Mouse (Mus musculus) CH12.LX (cell line): ENCODE data around the gene Grsf1. TPM values are rescaled to one million over a fixed set of nuclear protein-coding genes. Genes with fewer than 3 reads are reported as not detected.

ENCODE experiments used
- DNase-seq: peaks from one replicate; pipeline ENCODE4 v3.0.0-alpha.2; 2013; ENCODE audit errors: extremely low read depth
- H3K27ac ChIP-seq: 2 replicates; pipeline ENCODE4 v1.5.1; 2012; ENCODE audit warnings: low read depth, mild to moderate bottlenecking, control low read depth, moderate library complexity; ENCODE audit not compliant: insufficient read depth
- H3K27me3 ChIP-seq: replicated peaks from 2 replicates; pipeline ENCODE3; 2012; ENCODE audit warnings: inconsistent platforms
- H3K36me3 ChIP-seq, 2 experiments: replicated peaks in 1 of 2; 2 replicates each; pipeline versions ENCODE3 to v1.6.1; 2012; ENCODE audit warnings: inconsistent platforms in 1 of 2, low read length in 1 of 2, mild to moderate bottlenecking in 1 of 2, mixed read lengths in 1 of 2, moderate library complexity in 1 of 2; ENCODE audit not compliant: control insufficient read depth in 1 of 2, insufficient read depth in 1 of 2
- H3K4me1 ChIP-seq, 2 experiments: 2 replicates each; pipeline ENCODE4 v1.6.1; 2012; ENCODE audit warnings: inconsistent platforms in 1 of 2, moderate library complexity in 1 of 2; ENCODE audit not compliant: insufficient read depth in 2 of 2, control insufficient read depth in 1 of 2
- H3K4me2 ChIP-seq: 2 replicates; pipeline ENCODE4 v1.6.1; 2012; ENCODE audit warnings: low read depth, mild to moderate bottlenecking, control low read depth; ENCODE audit not compliant: poor library complexity, insufficient read depth, severe bottlenecking
- H3K4me3 ChIP-seq, 3 experiments: fragments of 150-350 bp in 1 of 3; sonication (generic) in 1 of 3; replicated peaks in 1 of 3; 2 replicates each; pipeline versions ENCODE3 to v1.5.1; 2011 to 2012; ENCODE audit warnings: low read depth in 2 of 3, low read length in 2 of 3, mild to moderate bottlenecking in 2 of 3, moderate library complexity in 2 of 3, control low read depth in 1 of 3, improper control_type of control experiment in 1 of 3, inconsistent platforms in 1 of 3, mixed read lengths in 1 of 3; ENCODE audit not compliant: poor library complexity in 1 of 3
- H3K79me2 ChIP-seq: replicated peaks from 2 replicates; pipeline ENCODE4 v1.6.1; 2012; ENCODE audit warnings: mild to moderate bottlenecking, moderate library complexity; ENCODE audit not compliant: control insufficient read depth, poor library complexity, insufficient read depth, severe bottlenecking; ENCODE audit errors: extremely low read depth
- H3K9ac ChIP-seq: 2 replicates; pipeline ENCODE4 v1.6.1; 2012; ENCODE audit warnings: low read depth, mild to moderate bottlenecking, control low read depth, moderate library complexity; ENCODE audit not compliant: insufficient read depth
- H3K9me3 ChIP-seq: replicated peaks from 2 replicates; pipeline ENCODE3; 2012; ENCODE audit warnings: low read length, inconsistent platforms, mixed read lengths
- BHLHE40 ChIP-seq: IDR thresholded peaks from 2 replicates; pipeline ENCODE4 v1.6.1; 2011; ENCODE audit warnings: mild to moderate bottlenecking, low read depth, low read length, improper control_type of control experiment
- CHD1 ChIP-seq: IDR thresholded peaks from 2 replicates; pipeline ENCODE4 v1.6.1; 2012; ENCODE audit warnings: low read depth, low read length, improper control_type of control experiment, inconsistent platforms
- CHD2 ChIP-seq: IDR thresholded peaks from 2 replicates; pipeline ENCODE4 v1.6.1; 2011; ENCODE audit warnings: low read length, improper control_type of control experiment
- CTCF ChIP-seq, 2 experiments: IDR thresholded peaks in 1 of 2; conservative IDR thresholded peaks in 1 of 2; 2 replicates each; pipeline ENCODE4 v1.5.1; 2011 to 2012; ENCODE audit warnings: low read depth in 2 of 2, low read length in 2 of 2, improper control_type of control experiment in 1 of 2, inconsistent platforms in 1 of 2, mild to moderate bottlenecking in 1 of 2, moderate library complexity in 1 of 2
- E2F4 ChIP-seq: IDR thresholded peaks from 2 replicates; pipeline ENCODE4 v1.6.1; 2011; ENCODE audit warnings: low read depth, low read length, improper control_type of control experiment; ENCODE audit not compliant: insufficient replicate concordance
- IRF4 ChIP-seq: IDR thresholded peaks from 2 replicates; pipeline ENCODE4 v1.6.1; 2014; ENCODE audit warnings: low read depth, mild to moderate bottlenecking, inconsistent platforms, low read length, improper control_type of control experiment
- KAT2A ChIP-seq: IDR thresholded peaks from 2 replicates; pipeline ENCODE4 v1.6.1; 2012; ENCODE audit warnings: low read length, improper control_type of control experiment, inconsistent platforms; ENCODE audit not compliant: insufficient replicate concordance
- MAFK ChIP-seq: IDR thresholded peaks from 2 replicates; pipeline ENCODE4 v1.6.1; 2011; ENCODE audit warnings: low read length, improper control_type of control experiment; ENCODE audit not compliant: insufficient replicate concordance
- MAX ChIP-seq: IDR thresholded peaks from 2 replicates; pipeline ENCODE4 v1.6.1; 2011; ENCODE audit warnings: low read length, improper control_type of control experiment
- MAZ ChIP-seq: IDR thresholded peaks from 2 replicates; pipeline ENCODE4 v1.6.1; 2012; ENCODE audit warnings: low read depth, mild to moderate bottlenecking, inconsistent platforms, low read length, improper control_type of control experiment, moderate library complexity
- MEF2A ChIP-seq: IDR thresholded peaks from 2 replicates; pipeline ENCODE4 v1.6.1; 2014; ENCODE audit warnings: low read depth, mild to moderate bottlenecking, inconsistent platforms, low read length, improper control_type of control experiment, borderline replicate concordance
- MXI1 ChIP-seq: IDR thresholded peaks from 2 replicates; pipeline ENCODE4 v1.6.1; 2011; ENCODE audit warnings: mild to moderate bottlenecking, low read depth, low read length, improper control_type of control experiment
- MYC ChIP-seq: IDR thresholded peaks from 2 replicates; pipeline ENCODE4 v1.6.1; 2011; ENCODE audit warnings: low read depth, mild to moderate bottlenecking, improper control_type of control experiment, low read length
- NELFE ChIP-seq: IDR thresholded peaks from 2 replicates; pipeline ENCODE4 v1.6.1; 2011; ENCODE audit warnings: low read depth, low read length, improper control_type of control experiment
- NRF1 ChIP-seq: IDR thresholded peaks from 2 replicates; pipeline ENCODE4 v1.6.1; 2014; ENCODE audit warnings: low read depth, mild to moderate bottlenecking, inconsistent platforms, low read length, improper control_type of control experiment, moderate library complexity
- POLR2A ChIP-seq: IDR thresholded peaks from 2 replicates; pipeline ENCODE4 v1.6.1; 2011; ENCODE audit warnings: low read depth, mild to moderate bottlenecking, improper control_type of control experiment, low read length
- POLR2AphosphoS2 ChIP-seq: IDR thresholded peaks from 2 replicates; pipeline ENCODE4 v1.6.1; 2011; ENCODE audit warnings: low read depth, low read length, improper control_type of control experiment
- RCOR1 ChIP-seq: conservative IDR thresholded peaks from 2 replicates; pipeline ENCODE4 v1.6.1; 2012; ENCODE audit warnings: low read depth, mild to moderate bottlenecking, inconsistent platforms, low read length, improper control_type of control experiment
- SIN3A ChIP-seq: IDR thresholded peaks from 2 replicates; pipeline ENCODE4 v1.6.1; 2012; ENCODE audit warnings: low read length, improper control_type of control experiment, inconsistent platforms
- UBTF ChIP-seq: IDR thresholded peaks from 2 replicates; pipeline ENCODE4 v1.6.1; 2012; ENCODE audit warnings: low read depth, mild to moderate bottlenecking, inconsistent platforms, low read length, improper control_type of control experiment, moderate library complexity
- USF1 ChIP-seq: IDR thresholded peaks from 2 replicates; pipeline ENCODE4 v1.6.1; 2014; ENCODE audit warnings: low read depth, mild to moderate bottlenecking, inconsistent platforms, low read length, improper control_type of control experiment
- USF2 ChIP-seq: conservative IDR thresholded peaks from 2 replicates; pipeline ENCODE4 v1.6.1; 2011; ENCODE audit warnings: low read depth, low read length, improper control_type of control experiment
- ZC3H11A ChIP-seq: IDR thresholded peaks from 2 replicates; pipeline ENCODE4 v1.6.1; 2012; ENCODE audit warnings: low read depth, mild to moderate bottlenecking, inconsistent platforms, low read length, improper control_type of control experiment
- ZKSCAN1 ChIP-seq: IDR thresholded peaks from 2 replicates; pipeline ENCODE4 v1.6.1; 2012; ENCODE audit warnings: low read depth, inconsistent platforms, low read length, improper control_type of control experiment, borderline replicate concordance
- ZMIZ1 ChIP-seq: IDR thresholded peaks from 2 replicates; pipeline ENCODE4 v1.6.1; 2012; ENCODE audit warnings: low read depth, mild to moderate bottlenecking, inconsistent platforms, low read length, improper control_type of control experiment
- dilution Hi-C: fragments of 300-500 bp; cut with MboI; formaldehyde crosslinking; loops from 2 replicates; pipeline ENCODE4 v1.14.3; 2020; ENCODE audit warnings: low sequenced_read_pairs; ENCODE audit not compliant: extremely low pct_unique_long_range_greater_than_20kb, extremely low pct_ligation_motif_present
- in situ Hi-C: fragments of 300-500 bp; cut with MboI; formaldehyde crosslinking; loops from 3 replicates; pipeline ENCODE4 v1.14.3; 2019; ENCODE audit warnings: low sequenced_read_pairs, low pct_ligation_motif_present, low pct_unique_long_range_greater_than_20kb, mixed read lengths
- polyA plus RNA-seq: library from polyadenylated mRNA; unstranded; fragments of >175 nt; gene quantifications from 2 replicates; pipeline ENCODE4 v1.2.1, GENCODE M21; 2012; ENCODE audit warnings: low read depth; ENCODE audit not compliant: insufficient read length
- total RNA-seq, 2 experiments: library from RNA; depleted of rRNA; stranded (reverse); fragments of 300-350 nt in 1 of 2; fragments of >200 nt in 1 of 2; gene quantifications; 2 replicates each; pipeline ENCODE4 v1.2.3; 2012 to 2014

The Grsf1 gene
- total and polyA plus RNA-seq, 3 experiments, result 56.8 to 109 (median 100) TPM

DNA sequence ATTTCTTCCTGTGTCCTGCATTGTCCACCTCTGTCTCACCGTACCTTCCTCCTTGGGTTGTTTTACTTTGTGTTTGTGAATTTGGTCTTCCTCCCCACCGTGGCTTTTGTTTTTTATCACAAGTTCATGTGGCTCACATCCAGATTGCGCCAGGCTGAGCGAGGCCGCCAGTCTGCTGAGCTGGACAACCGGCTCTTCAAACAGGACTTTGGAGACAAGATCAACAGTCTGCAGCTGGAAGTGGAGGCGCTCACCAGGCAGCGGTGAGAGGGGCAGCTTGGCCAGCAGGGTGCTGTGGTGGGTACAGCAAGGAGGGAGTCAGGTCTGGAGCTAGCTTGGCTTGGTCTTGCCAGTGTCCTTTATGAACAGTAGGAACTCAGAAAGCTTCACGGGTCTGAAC lies 33.2 kb downstream of the Grsf1 start:
- H3K4me3 ChIP-seq, result no peak overlapping the region
- TF ChIP-seq POLR2AphosphoS2 (no peak), MAX (no peak), CHD1 (no peak), POLR2A (no peak), USF1 (no peak), MEF2A (no peak), UBTF (no peak), RCOR1 (no peak), ZC3H11A (no peak), MXI1 (no peak), ZKSCAN1 (no peak), KAT2A (no peak), USF2 (no peak), MAZ (no peak), CHD2 (no peak)
- H3K4me1 ChIP-seq, result no peaks in the 10 kb centered on the region
- in situ Hi-C loops, result no loop called here
- H3K4me2 ChIP-seq, result no peak overlapping the region
- H3K9me3 ChIP-seq, result no peaks in the 10 kb centered on the region
- H3K79me2 ChIP-seq, result no peaks in the 10 kb centered on the region
- H3K9ac ChIP-seq, result no peak overlapping the region
- dilution Hi-C loops, result no loop called here
- H3K27ac ChIP-seq, result no peak overlapping the region
- no peaks in the 10 kb centered on the region for H3K27me3 ChIP-seq
- DNase-seq, result no peak
- H3K36me3 ChIP-seq, result peaks cover 45 to 81% of the 10 kb centered on the region in 2 experiments

DNA sequence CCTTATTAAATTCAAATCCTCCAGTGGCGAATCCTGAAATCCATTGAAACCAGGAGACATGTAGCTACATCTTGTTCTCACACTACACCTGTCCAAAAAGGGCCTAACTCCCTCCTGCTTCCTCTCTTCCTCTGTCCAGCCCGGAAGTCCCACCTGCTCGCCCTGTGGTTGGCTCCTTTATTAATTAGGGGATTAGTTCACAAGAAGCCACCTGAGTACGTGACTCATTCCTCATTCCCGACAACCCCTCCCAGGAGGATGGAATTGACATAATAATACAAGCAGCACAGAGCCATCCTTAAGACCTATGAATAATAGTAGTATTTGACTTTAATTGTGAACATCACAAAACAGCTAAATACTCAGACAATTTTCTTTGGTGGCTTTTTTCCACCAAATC lies 41.9 kb downstream of the Grsf1 start:
- Histone ChIP-seq H3K4me2 (no peak overlapping the region), H3K9ac (no peak overlapping the region), H3K79me2 (no peaks in the 10 kb centered on the region), H3K9me3 (no peaks in the 10 kb centered on the region), H3K36me3 (peaks cover 28 to 60% of the 10 kb centered on the region in 2 experiments), H3K27me3 (no peaks in the 10 kb centered on the region), H3K27ac (no peak overlapping the region), H3K4me3 (no peak overlapping the region), H3K4me1 (peaks cover 12 to 40% of the 10 kb centered on the region in 2 experiments)
- TF ChIP-seq E2F4 (no peak), MAFK (no peak), ZC3H11A (no peak), MYC (no peak), BHLHE40 (no peak), CTCF (conservative IDR thresholded peaks at IDR 0.05 in 1 of 2, IDR thresholded peaks at IDR 0.05 in 1 of 2; ENCODE audit: low read depth in 2 of 2, low read length in 2 of 2) (no peak), NELFE (no peak), USF1 (no peak), RCOR1 (no peak), ZKSCAN1 (no peak), ZMIZ1 (no peak), MAZ (no peak), SIN3A (no peak), NRF1 (no peak), POLR2A (no peak), CHD1 (no peak), MAX (no peak), MXI1 (no peak), IRF4 (no peak)
- dilution Hi-C loops (no loop called here), in situ Hi-C loops (no loop called here)
- no peak for DNase-seq
